Mouse (Mus musculus) embryonic facial prominence, embryonic 10.5 days (tissue): ENCODE results near the gene Slc25a42. TPM values are rescaled to one million over a fixed set of nuclear protein-coding genes. Genes with fewer than 3 reads are reported as not detected.

Experiments used
- DNase-seq: peaks from one replicate; pipeline ENCODE4 v3.0.0-alpha.2; 2017; ENCODE audit warnings: low spot score
- H3K27ac ChIP-seq: fragments of 300-500 bp; sonication (generic); replicated peaks from 2 replicates; pipeline ENCODE4 v1.5.1; 2016; ENCODE audit warnings: mild to moderate bottlenecking
- H3K27me3 ChIP-seq: fragments of 300-500 bp; sonication (generic); replicated peaks from 2 replicates; pipeline ENCODE4 v1.6.1; 2016; ENCODE audit warnings: low read depth, mild to moderate bottlenecking; ENCODE audit not compliant: poor library complexity, severe bottlenecking
- H3K36me3 ChIP-seq: fragments of 300-500 bp; sonication (generic); replicated peaks from 2 replicates; pipeline ENCODE4 v1.6.1; 2016; ENCODE audit warnings: mild to moderate bottlenecking, moderate library complexity
- H3K4me1 ChIP-seq: fragments of 300-500 bp; sonication (generic); 2 replicates; pipeline ENCODE4 v1.6.1; 2016
- H3K4me3 ChIP-seq: fragments of 300-500 bp; sonication (generic); 2 replicates; pipeline ENCODE4 v1.5.1; 2016; ENCODE audit warnings: mild to moderate bottlenecking, moderate library complexity
- H3K9me3 ChIP-seq: fragments of 300-500 bp; sonication (generic); 2 replicates; pipeline ENCODE4 v1.6.1; 2016; ENCODE audit warnings: mild to moderate bottlenecking
- WGBS: fragments of 180-500 bp; shearing (Covaris S2); methylation state at CpG from one replicate; pipeline ENCODE4 v1.1.7; 2016; 5-methylcytosine and 5-hydroxymethylcytosine counted together
- polyA plus RNA-seq: library from polyadenylated mRNA; unstranded; fragments of >200 nt; fragmentation: Nextera tagmentation; extraction: Ambion mirVana; gene quantifications from 2 replicates; pipeline ENCODE4 v1.2.1, GENCODE M21; 2016

Slc25a42 gene
- polyA plus RNA-seq, 1 experiment from 2014 or later: 2.6 TPM

- H3K27ac ChIP-seq: no peak overlapping the region
- 77% methylated on average over 2 of the region's 2 CpGs for WGBS
- 0 out of 2 replicates have a peak, but pooled peaks cover 5% of the 10 kb centered on the region for H3K4me1 ChIP-seq
- no peaks in the 10 kb centered on the region for H3K9me3 ChIP-seq
- H3K4me3 ChIP-seq: no peak overlapping the region
- H3K36me3 ChIP-seq: peaks cover 59% of the 10 kb centered on the region
- H3K27me3 ChIP-seq: no peaks in the 10 kb centered on the region
- no peak for DNase-seq
Measured at GRCm38 (mm10) chr8:70181903-70182252, 30.2 kb downstream of the Slc25a42 start.

- Histone ChIP-seq H3K27me3 (no peaks in the 10 kb centered on the region), H3K27ac (no peak overlapping the region), H3K36me3 (peaks cover 64% of the 10 kb centered on the region), H3K4me3 (no peak overlapping the region), H3K4me1 (0 out of 2 replicates have a peak, but pooled peaks cover 5% of the 10 kb centered on the region), H3K9me3 (no peaks in the 10 kb centered on the region)
- WGBS: 87% methylated on average over 16 of the region's 16 CpGs
- no peak for DNase-seq
Measured at GRCm38 (mm10) chr8:70181212-70181902, 30.7 kb downstream of the Slc25a42 start.

GRCm38 (mm10) chr8:70179082-70179481 lies 33.0 kb downstream of the Slc25a42 start:
- peaks cover 78% of the 10 kb centered on the region for H3K36me3 ChIP-seq
- H3K4me1 ChIP-seq: 0 out of 2 replicates have a peak, but pooled peaks cover 11% of the 10 kb centered on the region
- no peak overlapping the region for H3K27ac ChIP-seq
- no peaks in the 10 kb centered on the region for H3K27me3 ChIP-seq
- no peaks in the 10 kb centered on the region for H3K9me3 ChIP-seq
- H3K4me3 ChIP-seq: no peak overlapping the region
- no peak for DNase-seq
- WGBS: 93% methylated on average over 4 of the region's 4 CpGs

- Histone ChIP-seq H3K4me1 (peaks cover 16% of the 10 kb centered on the region), H3K36me3 (peaks cover 75% of the 10 kb centered on the region), H3K9me3 (no peaks in the 10 kb centered on the region), H3K27ac (no peak overlapping the region), H3K27me3 (no peaks in the 10 kb centered on the region), H3K4me3 (no peak overlapping the region)
- no peak for DNase-seq
- WGBS: 91% methylated on average over 2 of the region's 2 CpGs
Measured at GRCm38 (mm10) chr8:70178231-70178630, 33.9 kb downstream of the Slc25a42 start.

- Histone ChIP-seq H3K27ac (no peak overlapping the region), H3K27me3 (no peaks in the 10 kb centered on the region), H3K4me1 (peaks cover 27% of the 10 kb centered on the region), H3K36me3 (peaks cover 42% of the 10 kb centered on the region), H3K4me3 (no peak overlapping the region; the same call in 1 of the 2 replicates), H3K9me3 (no peaks in the 10 kb centered on the region)
- DNase-seq: no peak
- WGBS: 92% methylated on average over 7 of the region's 7 CpGs
Measured at GRCm38 (mm10) chr8:70174079-70174478, 38.0 kb downstream of the Slc25a42 start.

GRCm38 (mm10) chr8:70173320-70173719 lies 38.8 kb downstream of the Slc25a42 start:
- Histone ChIP-seq H3K36me3 (peaks cover 35% of the 10 kb centered on the region), H3K27ac (no peak overlapping the region), H3K27me3 (peaks cover 3% of the 10 kb centered on the region; the same call in 1 of the 2 replicates), H3K9me3 (no peaks in the 10 kb centered on the region), H3K4me1 (peaks cover 27% of the 10 kb centered on the region), H3K4me3 (peak overlapping the region; percentile 69; the same call in 1 of the 2 replicates)
- 74% methylated on average over 5 of the region's 5 CpGs for WGBS
- DNase-seq: no peak

- H3K36me3 ChIP-seq: peaks cover 24% of the 10 kb centered on the region
- H3K4me3 ChIP-seq: peak within 1 kb of the TSS; percentile 69
- no peaks in the 10 kb centered on the region for H3K9me3 ChIP-seq
- peaks cover 9% of the 10 kb centered on the region for H3K27me3 ChIP-seq
- H3K27ac ChIP-seq: peak within 1 kb of the TSS; percentile 87
- 3% methylated on average over 27 of the region's 27 CpGs for WGBS
- peaks cover 27% of the 10 kb centered on the region for H3K4me1 ChIP-seq
- DNase-seq: peak; percentile 89
Measured at GRCm38 (mm10) chr8:70172043-70172681, 39.9 kb downstream of the Slc25a42 start, which contains the start of gene Tmem161a. TSS of gene Tmem161a (plus strand) at chr8:70172356.

GRCm38 (mm10) chr8:70171240-70171639 lies 40.9 kb downstream of the Slc25a42 start:
- Histone ChIP-seq H3K4me1 (peaks cover 36% of the 10 kb centered on the region), H3K4me3 (peak overlapping the region; percentile 69; the same call in 1 of the 2 replicates), H3K27me3 (peaks cover 18% of the 10 kb centered on the region), H3K36me3 (0 out of 2 replicates have a peak, but pooled peaks cover 15% of the 10 kb centered on the region), H3K9me3 (no peaks in the 10 kb centered on the region), H3K27ac (peak overlapping the region; percentile 87)
- no peak for DNase-seq
- 91% methylated on average over 7 of the region's 7 CpGs for WGBS

- Histone ChIP-seq H3K4me1 (peaks cover 41% of the 10 kb centered on the region), H3K4me3 (no peak overlapping the region), H3K9me3 (no peaks in the 10 kb centered on the region), H3K36me3 (0 out of 2 replicates have a peak, but pooled peaks cover 14% of the 10 kb centered on the region), H3K27ac (no peak overlapping the region), H3K27me3 (peaks cover 23% of the 10 kb centered on the region)
- DNase-seq: no peak
- 79% methylated on average over 3 of the region's 3 CpGs for WGBS
Measured at GRCm38 (mm10) chr8:70170748-70171147, 41.4 kb downstream of the Slc25a42 start.

GRCm38 (mm10) chr8:70170116-70170515 lies 42.0 kb downstream of the Slc25a42 start:
- peaks cover 30% of the 10 kb centered on the region for H3K27me3 ChIP-seq
- 79% methylated on average over 3 of the region's 3 CpGs for WGBS
- H3K4me3 ChIP-seq: no peak overlapping the region
- no peak for DNase-seq
- H3K4me1 ChIP-seq: peaks cover 46% of the 10 kb centered on the region
- H3K36me3 ChIP-seq: 0 out of 2 replicates have a peak, but pooled peaks cover 11% of the 10 kb centered on the region
- no peaks in the 10 kb centered on the region for H3K9me3 ChIP-seq
- H3K27ac ChIP-seq: no peak overlapping the region

- peak overlapping the region; percentile 45 for H3K4me3 ChIP-seq
- no peaks in the 10 kb centered on the region for H3K9me3 ChIP-seq
- no peaks in the 10 kb centered on the region for H3K36me3 ChIP-seq
- WGBS: 3% methylated on average over 21 of the region's 21 CpGs
- peaks cover 26% of the 10 kb centered on the region for H3K4me1 ChIP-seq
- peak; percentile 91 for DNase-seq
- H3K27ac ChIP-seq: no peak overlapping the region
- peaks cover 46% of the 10 kb centered on the region for H3K27me3 ChIP-seq
Measured at GRCm38 (mm10) chr8:70166504-70167110, 45.5 kb downstream of the Slc25a42 start.

GRCm38 (mm10) chr8:70163316-70163715 lies 48.8 kb downstream of the Slc25a42 start:
- Histone ChIP-seq H3K27me3 (peaks cover 57% of the 10 kb centered on the region), H3K9me3 (no peaks in the 10 kb centered on the region), H3K27ac (no peak overlapping the region), H3K4me1 (peaks cover 38% of the 10 kb centered on the region), H3K4me3 (no peak overlapping the region), H3K36me3 (no peaks in the 10 kb centered on the region)
- 84% methylated on average over 3 of the region's 3 CpGs for WGBS
- DNase-seq: no peak
